Mouse (Mus musculus) stomach, adult 2 months (tissue): ENCODE results near the gene Zbtb38. TPM values are rescaled to one million over a fixed set of nuclear protein-coding genes. Genes with fewer than 3 reads are reported as not detected.

Experiments used
- polyA plus RNA-seq: library from polyadenylated mRNA; depleted of rRNA; stranded (reverse); fragments of >200 nt; gene quantifications from 2 replicates; pipeline ENCODE4 v1.2.3, GENCODE M21; 2012; rRNA removed

The Zbtb38 gene
- 2.6 and 2.9 TPM in 2 replicates for polyA plus RNA-seq

DNA sequence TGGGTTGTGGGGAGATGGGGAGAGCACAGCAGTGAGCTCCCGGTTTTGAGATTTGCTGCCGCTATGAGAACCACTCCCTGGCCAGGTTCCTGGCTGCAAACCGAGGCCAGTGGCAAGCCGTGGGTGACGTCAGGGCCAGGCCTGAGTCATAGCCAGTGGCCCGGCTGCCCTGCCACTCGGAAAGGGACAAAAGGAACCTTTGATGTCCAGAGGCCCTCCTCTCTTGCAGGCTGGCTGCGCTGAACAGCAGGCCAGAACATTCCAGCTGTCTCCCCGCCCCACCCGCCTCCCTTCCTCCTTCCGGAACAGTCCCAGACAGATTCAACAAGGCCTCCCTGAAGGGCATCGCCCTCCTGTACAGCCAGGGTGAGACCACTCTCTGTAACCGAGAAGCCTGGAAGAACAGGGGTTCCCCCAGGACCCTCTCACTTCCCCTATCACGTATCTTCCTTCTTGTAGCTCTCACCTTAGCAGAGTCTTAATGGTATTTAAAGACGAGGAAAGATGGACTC, at the start of gene Zbtb38:
TSS of gene Zbtb38 (minus strand) at position 229 of the 512 bp plus-strand sequence.

Other genes with a start within 250 kb of the Zbtb38 start
- 0.05 and 0.08 TPM in 2 replicates for gene Gm28729, start 227.6 kb downstream of the Zbtb38 start, polyA plus RNA-seq
- 0.45 and 0.80 TPM in 2 replicates for gene Rasa2, start 121.2 kb downstream of the Zbtb38 start, polyA plus RNA-seq
- gene Pxylp1, start 139.8 kb upstream of the Zbtb38 start, polyA plus RNA-seq: 6.7 and 8.8 TPM in 2 replicates